Mouse (Mus musculus) left cerebral cortex, postnatal 25 days (tissue): Measurements from ENCODE around the gene Eya2. TPM values are rescaled to one million over a fixed set of nuclear protein-coding genes. Genes with fewer than 3 reads are reported as not detected.
"Not testable (repeated sequence)": the region's sequence is repeated elsewhere in the genome, so short reads cannot be mapped to it uniquely, and the experiment has no call there.

Experiments used
- DNase-seq, 2 experiments: peaks; one replicate each; pipeline ENCODE4 v3.0.0; 2022; ENCODE audit warnings: low spot score in 2 of 2, mixed read lengths in 1 of 2
- intact Hi-C: fragments of 180-260 bp; cut with DNase I; formaldehyde crosslinking; loops from one replicate; pipeline ENCODE4 v1.15.1; 2025
- total RNA-seq, 2 experiments: library from RNA; stranded (reverse); gene quantifications; 2 replicates each; pipeline ENCODE4 v1.2.3; 2021

Eya2 gene
- total RNA-seq, 2 experiments from 2014 or later: 3.5 to 3.6 TPM

- DNase-seq, intact Hi-C loops: not testable (repeated sequence)
Measured at GRCm38 (mm10) chr2:165800174-165800573, 205.3 kb downstream of the Eya2 start.

GRCm38 (mm10) chr2:165808179-165808975 is 213.5 kb downstream of the Eya2 start:
- DNase-seq: no peak
- intact Hi-C loops: no loop called here

DNA sequence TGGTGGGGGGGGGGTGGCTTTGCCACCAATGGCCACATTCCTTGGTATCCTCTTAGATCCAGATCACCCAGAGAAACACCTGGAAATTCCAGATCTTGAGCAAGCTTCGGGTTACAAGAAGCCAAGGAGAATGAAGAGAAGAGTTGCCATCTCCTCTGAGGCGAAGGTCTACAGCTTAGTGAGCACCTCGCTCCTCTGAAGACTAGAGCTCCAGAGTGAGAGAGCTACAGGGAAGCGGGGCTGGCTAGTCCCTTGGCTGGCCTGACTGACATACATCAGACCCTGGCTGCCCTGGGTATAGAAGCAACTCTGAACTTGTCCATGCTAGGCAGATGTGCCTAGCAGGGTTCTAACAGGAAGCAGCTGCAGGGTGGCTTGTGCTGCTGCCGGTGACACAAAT is 214.3 kb downstream of the Eya2 start:
- DNase-seq: no peak
- intact Hi-C loops: no loop called here

GRCm38 (mm10) chr2:165809901-165810477 is 215.2 kb downstream of the Eya2 start:
- no peak for DNase-seq
- intact Hi-C loops: no loop called here

DNA sequence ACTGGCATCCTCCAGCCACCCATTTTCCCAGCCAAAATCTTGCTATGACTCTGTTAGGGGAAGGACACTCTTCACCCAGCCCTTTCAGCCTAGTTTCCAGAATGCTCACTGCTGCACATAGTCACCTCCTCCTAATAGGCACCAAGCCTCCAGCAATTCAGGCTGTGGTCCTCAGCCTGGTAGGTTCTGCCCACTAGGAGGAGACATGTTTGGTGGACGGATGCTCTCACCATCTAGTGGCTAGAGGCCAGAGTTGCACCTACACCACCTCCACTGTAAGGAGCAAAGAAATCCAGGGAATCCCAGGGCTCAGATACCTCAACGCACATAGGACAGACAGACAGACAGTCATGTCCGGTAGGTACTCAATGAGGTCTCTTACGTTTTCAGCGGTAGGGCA is 216.7 kb downstream of the Eya2 start:
- peak; percentile 57 to 78 for DNase-seq
- intact Hi-C loops: no loop called here

DNA sequence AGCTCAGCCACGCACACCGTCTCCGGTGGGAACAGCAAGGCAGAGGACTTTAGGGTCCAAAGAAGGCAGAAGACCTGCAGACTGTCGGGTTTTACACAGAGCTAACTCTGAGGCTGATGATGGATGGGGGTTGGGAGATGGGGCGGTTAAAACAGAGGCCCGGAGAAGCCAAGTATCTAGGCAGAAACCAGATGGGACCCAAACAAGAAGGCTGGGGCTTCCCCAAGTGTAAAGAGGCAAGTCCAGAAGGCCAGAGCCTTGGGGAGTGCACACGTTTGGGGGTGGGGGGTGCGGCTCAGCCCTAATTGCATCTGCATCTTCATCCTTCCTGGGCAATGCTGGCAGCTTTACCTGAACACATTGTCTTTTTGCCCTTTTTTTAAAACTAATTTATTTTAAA is 218.1 kb downstream of the Eya2 start:
- intact Hi-C loops: no loop called here
- DNase-seq: no peak

- intact Hi-C loops: no loop called here
- DNase-seq: no peak
Measured at GRCm38 (mm10) chr2:165815103-165815880, 220.5 kb downstream of the Eya2 start.

GRCm38 (mm10) chr2:165817437-165817836 is 222.6 kb downstream of the Eya2 start:
- DNase-seq: peak in 1 of 2 experiments; percentile 90
- intact Hi-C loops: no loop called here

DNA sequence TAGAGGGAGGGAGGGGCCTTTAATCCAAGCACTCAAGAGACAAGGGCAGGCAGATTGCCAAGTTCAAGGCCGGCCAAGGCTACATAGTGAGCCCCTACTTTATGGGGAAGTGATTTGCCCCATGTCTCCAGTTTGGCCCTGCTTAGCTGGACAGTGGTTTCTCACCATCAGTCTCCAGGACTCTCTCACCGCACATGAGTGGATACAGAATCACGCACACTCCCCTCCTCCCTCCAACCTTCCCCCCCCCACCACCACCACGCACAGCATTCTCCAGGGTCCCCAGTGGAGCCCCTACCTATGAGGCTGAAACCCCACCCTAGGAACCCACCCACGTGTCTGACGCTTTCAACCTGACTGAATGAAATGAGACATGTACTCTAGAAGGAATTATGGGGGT is 223.7 kb downstream of the Eya2 start:
- intact Hi-C loops: loop anchor here (2.0 kb wide), 2 partner anchors 66 to 228 kb away; no protein-coding TSS in a partner anchor
- DNase-seq: no peak

DNA sequence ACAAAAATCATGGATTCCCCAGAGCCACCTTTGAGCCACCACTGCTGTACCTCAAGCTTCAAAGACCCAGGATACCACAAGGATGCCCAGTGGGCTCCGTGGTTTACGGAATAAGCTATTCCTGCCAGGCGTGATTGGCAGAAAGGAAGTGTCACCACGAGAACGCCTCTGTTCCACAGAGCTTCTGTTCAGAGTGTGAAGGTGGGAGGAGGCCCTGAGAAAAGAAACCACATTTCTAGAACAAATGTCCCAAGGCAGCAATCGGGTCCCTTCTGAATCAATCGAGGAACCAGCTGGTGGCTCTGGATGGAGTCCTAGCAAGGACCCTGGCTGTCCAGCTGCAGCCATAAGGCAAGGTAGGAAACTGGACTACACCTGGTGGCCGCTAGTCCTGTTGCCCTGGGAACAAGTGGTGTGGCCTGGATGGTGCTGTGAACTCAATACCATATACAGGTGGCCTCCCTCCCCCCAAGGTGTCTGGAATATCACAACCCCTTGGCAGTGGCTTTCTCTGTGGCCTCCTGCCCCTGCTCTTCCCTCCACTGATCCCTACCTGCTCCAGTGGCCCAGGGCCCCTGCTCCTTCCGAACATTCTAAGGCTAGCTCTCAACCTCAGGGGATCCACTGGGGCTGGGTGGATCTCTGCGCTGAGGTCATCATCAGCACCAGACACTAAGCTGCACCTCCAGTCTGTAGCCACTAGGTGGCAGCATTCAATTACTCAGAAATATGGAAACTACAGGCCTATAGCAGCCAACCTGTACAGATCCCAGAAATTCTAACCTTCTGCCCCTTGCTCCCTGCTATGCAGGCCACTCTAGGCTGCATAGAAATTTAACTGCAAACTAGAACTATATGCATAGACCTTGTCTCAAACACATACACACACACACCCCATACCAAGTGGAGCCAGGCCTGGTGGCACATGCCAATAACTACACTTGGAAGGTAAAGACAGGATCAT is 224.4 kb downstream of the Eya2 start:
- DNase-seq: peak; percentile 77 to 95
- intact Hi-C loops: loop anchor here (1.0 to 2.0 kb wide), 5 partner anchors 38 to 228 kb away; no protein-coding TSS in a partner anchor

GRCm38 (mm10) chr2:165820073-165820472 is 225.2 kb downstream of the Eya2 start:
- intact Hi-C loops: no loop called here
- no peak for DNase-seq

DNA sequence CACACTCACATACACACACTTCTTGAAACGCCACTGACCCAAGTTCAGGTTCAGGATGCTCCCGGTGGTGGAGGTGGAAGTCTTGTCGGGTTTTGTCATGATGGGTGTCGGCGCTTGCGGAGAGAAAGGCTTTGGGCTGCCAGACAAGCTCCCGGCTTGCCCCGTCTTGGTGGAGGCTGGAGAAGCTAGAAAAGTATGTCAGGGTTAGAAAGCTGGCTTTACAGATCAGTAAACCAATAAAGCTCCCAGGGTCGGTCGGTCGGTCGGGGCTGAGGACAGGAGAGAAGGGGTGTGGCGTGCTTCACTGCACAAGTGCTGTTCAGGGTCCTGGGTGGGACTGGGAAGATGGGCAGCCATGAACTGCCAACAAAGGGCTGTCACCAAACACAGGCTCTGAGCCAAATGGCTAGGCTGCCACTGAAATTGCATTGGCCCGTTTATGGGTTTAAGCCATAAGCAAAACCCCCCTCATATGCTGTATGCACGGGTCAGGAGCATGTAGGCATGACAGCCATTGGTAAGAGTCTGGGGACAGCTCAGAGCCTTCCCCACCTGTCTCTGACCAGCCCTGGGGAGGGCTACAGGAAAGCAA is 225.8 kb downstream of the Eya2 start:
- DNase-seq: no peak
- intact Hi-C loops: no loop called here

Other genes with a start within 250 kb of the Eya2 start
- under 1 TPM in 1 of 2 experiments, not detected in 1; 0.50 TPM for gene Zfp663, start 226.3 kb upstream of the Eya2 start, total RNA-seq
- 10 to 100 TPM; 14.0 to 14.2 TPM for gene Zfp334, start 206.8 kb upstream of the Eya2 start, total RNA-seq
- not detected for gene Ocstamp, start 194.6 kb upstream of the Eya2 start, total RNA-seq
- gene Slc13a3, start 121.8 kb upstream of the Eya2 start, total RNA-seq: 10 to 100 TPM; 16.4 to 17.8 TPM
- gene Trp53rka, start 101.7 kb upstream of the Eya2 start, total RNA-seq: 10 to 100 TPM; 20.4 to 20.9 TPM
- gene Slc2a10, start 91.2 kb upstream of the Eya2 start, total RNA-seq: under 1 TPM; 0.78 to 0.83 TPM